Mouse (Mus musculus): ENCODE measurements at regions not wholly inside any gene's neighbourhood (a gene's known extent, or its start where the extent isn't known, plus 50 kb on each side); places are given as distances from the start of the nearest gene placed in this dataset.
A peak's percentile ranks its signal among the peaks of the same experiment; 100 is the strongest.

DNA sequence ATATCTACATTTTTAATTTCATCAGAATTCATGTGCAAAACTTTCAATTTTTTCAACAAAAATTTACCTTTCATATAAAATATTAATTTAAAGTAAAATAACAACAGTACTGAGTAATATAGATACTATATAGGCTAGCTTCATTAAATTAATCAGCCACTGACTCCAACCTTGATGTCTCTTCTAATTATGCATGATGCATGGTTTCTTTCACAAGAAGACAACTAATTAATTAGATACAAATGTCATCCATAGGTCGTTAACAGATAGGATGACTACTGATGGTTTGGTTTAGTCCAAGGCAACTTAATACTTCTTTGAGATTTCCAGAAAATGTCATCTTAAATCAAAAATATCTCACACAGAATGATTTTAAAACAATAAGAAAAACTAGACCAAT, 618.5 kb upstream of the Pcdh20 start:
- no peak overlapping the region for H3K4me3 ChIP-seq (ENCODE audit: low read depth, low read length)
- H3K36me3 ChIP-seq (ENCODE audit: insufficient read depth), result no peaks in the 10 kb centered on the region
- no peaks in the 10 kb centered on the region for H3K9me3 ChIP-seq (ENCODE audit: low read length)
- no peaks in the 10 kb centered on the region for H3K27me3 ChIP-seq (ENCODE audit: insufficient read depth, low read length)
- ATAC-seq (no peak), DNase-seq (no peak)
- 61% methylated on average over 1 of the region's 1 CpGs for WGBS
- no peaks in the 10 kb centered on the region for H3K4me1 ChIP-seq (ENCODE audit: insufficient read depth)
- H3K27ac ChIP-seq (ENCODE audit: low read depth, low read length), result no peak overlapping the region
- no peak overlapping the region for H3K4me2 ChIP-seq (ENCODE audit: low read depth)
- TF ChIP-seq CTCF (IDR thresholded peaks at IDR 0.05; ENCODE audit: low read depth), result no peak
- H3K9ac ChIP-seq, result no peak overlapping the region

DNA sequence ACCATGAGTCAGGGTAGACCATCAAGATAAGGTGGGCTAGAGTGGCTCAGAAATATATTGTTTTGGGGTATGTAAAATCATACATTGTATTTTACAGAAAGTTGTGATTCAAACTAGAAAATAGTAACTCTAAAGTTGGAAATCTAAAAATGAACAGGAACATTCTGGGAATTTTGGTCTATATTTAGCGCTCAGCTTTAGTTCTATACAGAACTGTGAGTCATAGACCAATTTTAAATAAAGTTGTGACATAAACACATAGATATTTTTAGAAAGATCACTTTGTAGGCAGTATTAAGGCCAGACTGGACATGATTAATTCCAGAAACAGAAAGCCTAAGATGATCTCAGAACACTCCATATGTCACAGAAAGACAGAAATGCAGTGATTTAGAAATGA, 604.8 kb upstream of the Pcdh20 start:
- ATAC-seq (no peak), DNase-seq (no peak)
- no peak overlapping the region for H3K4me2 ChIP-seq (ENCODE audit: low read depth)
- H3K36me3 ChIP-seq (ENCODE audit: insufficient read depth), result no peaks in the 10 kb centered on the region
- no peaks in the 10 kb centered on the region for H3K9me3 ChIP-seq (ENCODE audit: low read length)
- no peak for TF ChIP-seq CTCF (IDR thresholded peaks at IDR 0.05; ENCODE audit: low read depth)
- H3K4me3 ChIP-seq (ENCODE audit: low read depth, low read length), result no peak overlapping the region
- no peak overlapping the region for H3K9ac ChIP-seq
- H3K4me1 ChIP-seq (ENCODE audit: insufficient read depth), result no peaks in the 10 kb centered on the region
- 95% methylated on average over 1 of the region's 1 CpGs for WGBS
- no peaks in the 10 kb centered on the region for H3K27me3 ChIP-seq (ENCODE audit: insufficient read depth, low read length)
- H3K27ac ChIP-seq (ENCODE audit: low read depth, low read length), result no peak overlapping the region

DNA sequence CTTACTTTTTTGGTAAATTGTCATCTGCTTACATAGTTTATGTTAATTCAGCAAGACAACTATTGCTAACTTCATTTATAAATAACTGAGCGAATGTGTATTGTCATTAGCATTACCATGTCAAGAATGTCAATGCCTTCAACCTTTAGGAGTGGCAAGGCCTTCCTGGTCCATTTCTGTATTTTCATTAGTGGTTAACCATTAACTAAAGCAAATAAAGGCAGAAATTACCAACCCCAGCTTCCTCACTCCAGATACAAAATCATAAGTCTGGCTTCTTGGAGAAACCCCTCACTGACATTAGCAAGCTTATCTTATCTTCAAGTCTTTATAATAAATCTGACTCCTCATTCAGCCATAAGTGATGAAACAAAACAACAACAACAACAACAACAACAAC, 592.8 kb upstream of the Pcdh20 start:
- no peak for DNase-seq
- no peaks in the 10 kb centered on the region for H3K36me3 ChIP-seq (ENCODE audit: insufficient read depth)
- no peak overlapping the region for H3K27ac ChIP-seq (ENCODE audit: low read depth, low read length)
- WGBS, result 98% methylated on average over 1 of the region's 1 CpGs
- H3K27me3 ChIP-seq (ENCODE audit: insufficient read depth, low read length), result no peaks in the 10 kb centered on the region
- no peak overlapping the region for H3K4me2 ChIP-seq (ENCODE audit: low read depth)
- no peak for ATAC-seq
- TF ChIP-seq CTCF (IDR thresholded peaks at IDR 0.05; ENCODE audit: low read depth), result no peak
- H3K4me1 ChIP-seq (ENCODE audit: insufficient read depth), result no peaks in the 10 kb centered on the region
- no peaks in the 10 kb centered on the region for H3K9me3 ChIP-seq (ENCODE audit: low read length)
- no peak overlapping the region for H3K9ac ChIP-seq
- H3K4me3 ChIP-seq (ENCODE audit: low read depth, low read length), result no peak overlapping the region

DNA sequence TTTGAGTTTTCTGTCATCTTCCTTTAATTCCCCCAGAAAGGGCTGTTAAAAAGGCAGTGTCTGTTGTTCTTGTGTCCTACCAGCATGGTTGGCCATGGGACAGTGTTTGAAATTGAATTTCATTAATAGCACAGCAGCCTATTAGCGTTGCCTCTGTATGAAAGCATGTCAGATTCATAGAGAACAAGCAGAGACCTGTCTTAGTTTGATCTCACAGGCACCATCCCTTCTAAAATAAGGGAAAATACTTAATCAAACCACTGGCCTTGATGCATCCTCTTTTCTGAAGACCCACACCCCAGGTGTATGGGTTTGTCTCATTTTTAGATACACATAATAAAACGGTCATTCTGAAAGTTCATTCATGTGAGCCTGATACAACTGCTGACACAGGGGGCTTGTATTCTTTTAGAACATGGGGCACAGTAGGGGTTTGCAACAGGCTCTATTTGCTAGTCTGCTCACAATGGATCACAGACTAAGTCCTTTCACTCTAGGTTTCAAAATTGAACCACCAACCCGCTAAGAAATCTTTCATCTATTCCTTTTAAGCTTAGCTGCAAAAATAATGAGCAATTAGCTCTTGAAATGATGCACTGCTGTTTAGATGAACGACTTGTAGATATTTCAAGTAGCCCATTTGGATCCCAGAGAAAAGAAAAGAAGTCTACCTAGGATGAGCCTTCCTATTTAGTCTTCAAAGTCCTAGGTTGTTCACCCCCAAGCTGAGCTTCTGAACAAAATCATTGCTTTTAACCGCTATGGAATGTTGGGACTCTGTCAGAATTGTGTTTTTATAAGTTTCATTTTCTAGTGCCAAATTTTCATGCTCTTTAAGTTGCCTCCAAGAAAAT, 591.6 kb upstream of the Pcdh20 start:
- Histone ChIP-seq H3K27me3 (ENCODE audit: insufficient read depth, low read length) (no peaks in the 10 kb centered on the region), H3K9me3 (ENCODE audit: low read length) (no peaks in the 10 kb centered on the region), H3K36me3 (ENCODE audit: insufficient read depth) (no peaks in the 10 kb centered on the region), H3K9ac (no peak overlapping the region), H3K27ac (ENCODE audit: low read depth, low read length) (no peak overlapping the region), H3K4me1 (ENCODE audit: insufficient read depth) (no peaks in the 10 kb centered on the region), H3K4me2 (ENCODE audit: low read depth) (no peak overlapping the region), H3K4me3 (ENCODE audit: low read depth, low read length) (no peak overlapping the region)
- WGBS, result 14% methylated on average over 5 of the region's 5 CpGs
- DNase-seq, result no peak
- ATAC-seq, result no peak
- no peak for TF ChIP-seq CTCF (IDR thresholded peaks at IDR 0.05; ENCODE audit: low read depth)

DNA sequence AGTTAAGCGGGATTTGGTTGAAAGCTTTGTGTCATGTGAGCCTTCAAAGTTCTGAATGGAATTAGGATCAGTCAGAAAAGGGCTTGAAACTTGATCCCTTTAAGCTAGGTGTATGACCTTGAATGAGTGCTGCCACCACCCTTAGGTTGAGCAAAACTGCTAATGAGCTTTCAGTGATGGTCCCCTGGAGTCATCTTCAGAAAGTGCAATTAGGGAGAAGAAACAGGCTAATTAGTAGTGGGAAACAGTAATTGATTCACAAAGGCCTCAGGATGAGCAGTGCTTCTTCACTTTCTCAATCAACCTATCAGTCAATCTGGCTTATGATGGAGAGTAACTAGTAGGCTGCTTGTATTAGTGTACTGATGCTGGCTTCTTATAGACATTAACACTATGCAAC, 590.1 kb upstream of the Pcdh20 start:
- ATAC-seq (no peak), DNase-seq (no peak)
- H3K36me3 ChIP-seq (ENCODE audit: insufficient read depth), result no peaks in the 10 kb centered on the region

DNA sequence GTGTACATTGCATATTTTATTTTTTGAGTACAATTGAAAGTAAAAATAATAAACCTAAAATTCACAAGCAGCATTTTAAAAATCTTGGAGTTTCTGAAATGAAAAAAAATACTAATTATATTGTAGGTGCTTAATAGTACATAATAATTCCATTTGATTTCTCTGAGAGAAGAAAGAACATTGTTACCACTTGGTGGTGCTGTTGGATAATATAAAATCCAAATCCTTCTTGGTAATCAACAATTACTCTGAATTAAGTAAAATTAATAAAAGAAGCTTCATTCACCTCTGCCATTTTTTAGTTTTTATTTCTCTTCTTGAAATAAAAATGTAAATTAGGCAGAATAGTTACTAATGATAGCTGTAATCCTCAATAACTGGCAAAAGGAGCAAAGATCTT, 563.2 kb upstream of the Pcdh20 start:
- DNase-seq (peak; percentile 57), ATAC-seq (no peak)
- Histone ChIP-seq H3K4me1 (ENCODE audit: insufficient read depth) (no peaks in the 10 kb centered on the region), H3K27ac (ENCODE audit: low read depth, low read length) (no peak overlapping the region), H3K9me3 (ENCODE audit: low read length) (0 out of 2 replicates have a peak, but pooled peaks cover 3% of the 10 kb centered on the region), H3K36me3 (ENCODE audit: insufficient read depth) (no peaks in the 10 kb centered on the region), H3K4me3 (ENCODE audit: low read depth, low read length) (no peak overlapping the region), H3K4me2 (ENCODE audit: low read depth) (no peak overlapping the region), H3K9ac (no peak overlapping the region), H3K27me3 (ENCODE audit: insufficient read depth, low read length) (no peaks in the 10 kb centered on the region)
- peak; percentile 47 for TF ChIP-seq CTCF (IDR thresholded peaks at IDR 0.05; ENCODE audit: low read depth)

More for the DNA sequence above, 590.1 kb upstream of the Pcdh20 start:
- H3K4me3 ChIP-seq (ENCODE audit: low read depth, low read length), result no peak overlapping the region
- H3K27me3 ChIP-seq (ENCODE audit: insufficient read depth, low read length), result no peaks in the 10 kb centered on the region
- H3K4me2 ChIP-seq (ENCODE audit: low read depth), result no peak overlapping the region
- WGBS, result 32% methylated on average over 1 of the region's 1 CpGs
- no peak overlapping the region for H3K27ac ChIP-seq (ENCODE audit: low read depth, low read length)
- no peaks in the 10 kb centered on the region for H3K4me1 ChIP-seq (ENCODE audit: insufficient read depth)
- no peak overlapping the region for H3K9ac ChIP-seq
- TF ChIP-seq CTCF (IDR thresholded peaks at IDR 0.05; ENCODE audit: low read depth), result no peak
- H3K9me3 ChIP-seq (ENCODE audit: low read length), result no peaks in the 10 kb centered on the region

DNA sequence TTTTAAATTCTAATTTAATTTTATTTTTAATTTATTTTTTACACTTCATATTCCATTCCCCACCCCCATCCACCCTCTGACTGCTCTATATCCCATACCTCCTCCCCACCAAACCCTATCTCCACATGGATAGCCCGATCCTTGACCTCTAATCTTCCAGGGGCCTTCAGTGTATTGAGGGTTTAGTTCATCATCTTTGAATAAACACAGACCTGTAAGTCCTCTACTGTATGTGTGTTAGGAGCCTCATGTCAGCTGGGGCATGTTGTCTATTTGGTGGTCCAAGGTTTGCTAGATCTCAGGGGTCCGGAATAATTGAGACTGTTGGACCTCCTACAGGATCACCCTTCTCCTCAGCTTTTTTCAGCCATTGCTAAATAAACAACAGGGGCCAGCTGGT, 540.2 kb upstream of the Pcdh20 start:
- 94% methylated on average over 2 of the region's 2 CpGs for WGBS
- no peak overlapping the region for H3K9ac ChIP-seq
- DNase-seq, result no peak

More for the DNA sequence above, 540.2 kb upstream of the Pcdh20 start:
- Histone ChIP-seq H3K27me3 (ENCODE audit: insufficient read depth, low read length) (no peaks in the 10 kb centered on the region), H3K4me3 (ENCODE audit: low read depth, low read length) (no peak overlapping the region), H3K9me3 (ENCODE audit: low read length) (no peaks in the 10 kb centered on the region), H3K27ac (ENCODE audit: low read depth, low read length) (no peak overlapping the region), H3K4me2 (ENCODE audit: low read depth) (no peak overlapping the region), H3K4me1 (ENCODE audit: insufficient read depth) (no peaks in the 10 kb centered on the region), H3K36me3 (ENCODE audit: insufficient read depth) (no peaks in the 10 kb centered on the region)
- ATAC-seq, result no peak
- TF ChIP-seq CTCF (IDR thresholded peaks at IDR 0.05; ENCODE audit: low read depth), result no peak
